Mouse (Mus musculus): ENCODE results near the gene Fign.

DNA sequence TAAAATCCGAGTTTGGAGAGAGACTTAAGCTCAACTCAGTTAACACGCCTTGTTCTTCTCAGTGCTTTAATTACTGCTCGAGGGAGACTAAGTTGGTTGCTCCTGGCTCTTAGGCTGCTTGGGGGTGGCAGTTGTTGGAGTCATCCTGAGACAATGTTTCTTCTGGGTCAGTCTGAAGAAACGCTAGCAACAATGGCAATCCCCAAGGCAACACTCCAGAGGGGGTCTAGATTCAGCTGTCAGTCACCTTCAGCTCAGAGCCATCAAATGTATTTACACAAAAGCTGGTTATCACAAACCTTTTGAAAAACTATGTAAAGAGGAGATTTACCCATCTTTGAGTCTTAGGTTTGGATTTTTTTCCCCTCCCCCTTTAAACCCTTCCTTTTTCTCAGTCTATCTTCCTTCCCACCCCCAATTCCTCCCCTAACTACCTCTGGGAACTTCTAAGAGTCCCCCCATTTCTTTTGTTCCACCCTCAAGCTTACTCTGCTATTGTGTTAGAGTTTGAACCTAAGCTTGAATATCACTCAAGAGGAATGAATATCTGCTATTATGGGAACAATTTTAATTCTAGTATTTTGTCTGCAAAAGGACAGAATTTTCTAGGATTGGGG is 171.2 kb downstream of the Fign start:
- no peak for TF ChIP-seq CTCF (IDR thresholded peaks at IDR 0.05; ENCODE audit: low read depth)
- TF ChIP-seq EP300 (optimal IDR thresholded peaks at IDR 0.05) = no peak

All from stomach, postnatal 0 days (tissue).